Mouse (Mus musculus): ENCODE measurements at regions not wholly inside any gene's neighbourhood (a gene's known extent, or its start where the extent isn't known, plus 50 kb on each side); places are given as distances from the start of the nearest gene placed in this dataset.
"Not testable (repeated sequence)": the region's sequence is repeated elsewhere in the genome, so short reads cannot be mapped to it uniquely, and the experiment has no call there.

- intact Hi-C loops (cut with DNase I) = no loop called here
- DNase-seq (ENCODE audit: low spot score in 2 of 2) = no peak
Observed at GRCm38 (mm10) chr1:12025791-12026190, 611.9 kb downstream of the A830018L16Rik start.

DNA sequence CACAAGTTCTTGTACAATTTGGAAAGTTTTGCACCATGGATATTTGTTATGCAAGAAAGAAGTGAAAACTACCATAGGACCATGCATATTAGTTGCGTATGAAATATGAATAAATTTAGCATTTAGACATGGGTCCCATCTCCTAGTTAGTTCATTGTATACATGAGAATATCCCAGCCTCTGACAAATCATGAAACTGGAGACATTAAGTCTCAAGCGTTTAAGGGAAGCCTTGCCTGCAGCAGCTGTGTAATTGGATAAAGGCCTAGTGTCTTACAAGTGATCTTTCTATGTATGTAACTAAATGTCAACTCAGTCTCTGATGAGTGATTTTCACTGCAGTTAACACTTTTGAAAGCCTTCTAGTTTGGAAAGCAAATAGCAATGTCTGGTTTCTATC, 613.5 kb downstream of the A830018L16Rik start:
- DNase-seq (ENCODE audit: low spot score in 2 of 2) = no peak
- intact Hi-C loops (cut with DNase I) = no loop called here

- DNase-seq (ENCODE audit: low spot score in 2 of 2) = no peak
Observed at GRCm38 (mm10) chr1:12028074-12028473, 614.2 kb downstream of the A830018L16Rik start.

DNA sequence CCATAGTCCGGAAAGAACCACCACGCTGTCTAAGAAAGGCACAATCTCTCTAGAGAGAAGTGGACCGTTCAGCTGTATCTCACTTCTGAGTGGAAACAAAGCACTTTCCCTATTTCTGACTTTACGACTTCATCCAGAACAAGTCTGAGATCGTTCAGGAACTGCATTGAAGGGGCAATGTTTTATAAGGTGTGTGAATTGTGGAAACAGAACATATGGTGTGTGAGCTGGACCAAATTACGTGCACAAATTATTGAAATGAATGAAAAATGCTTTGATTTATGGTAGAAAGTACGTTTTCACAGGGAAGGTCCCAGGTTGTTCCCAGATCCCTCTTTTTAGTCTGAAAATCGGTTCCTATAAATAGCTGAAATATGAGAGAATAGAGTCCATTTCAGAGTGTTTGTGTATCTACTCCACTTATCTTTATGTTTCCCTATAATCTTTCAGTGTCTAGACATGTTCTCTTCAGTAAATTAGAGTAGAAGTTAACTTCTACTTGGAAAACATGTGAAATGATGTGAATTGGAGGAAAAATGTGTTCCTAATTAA, 638.1 kb downstream of the A830018L16Rik start:
- DNase-seq (ENCODE audit: low spot score in 2 of 2) = no peak
- intact Hi-C loops (cut with DNase I) = no loop called here

More at GRCm38 (mm10) chr1:12028074-12028473, 614.2 kb downstream of the A830018L16Rik start:
- intact Hi-C loops (cut with DNase I) = no loop called here

- DNase-seq (ENCODE audit: low spot score in 2 of 2) = no peak
- intact Hi-C loops (cut with DNase I) = no loop called here
Observed at GRCm38 (mm10) chr1:12055865-12056560, 642.1 kb downstream of the A830018L16Rik start.

- intact Hi-C loops (cut with DNase I) = no loop called here
- no peak for DNase-seq (ENCODE audit: low spot score in 2 of 2)
Observed at GRCm38 (mm10) chr1:12065016-12065513, 651.2 kb downstream of the A830018L16Rik start.

GRCm38 (mm10) chr1:12092564-12093504, 678.9 kb downstream of the A830018L16Rik start:
- intact Hi-C loops (cut with DNase I) = no loop called here
- no peak for DNase-seq (ENCODE audit: low spot score in 2 of 2)

DNA sequence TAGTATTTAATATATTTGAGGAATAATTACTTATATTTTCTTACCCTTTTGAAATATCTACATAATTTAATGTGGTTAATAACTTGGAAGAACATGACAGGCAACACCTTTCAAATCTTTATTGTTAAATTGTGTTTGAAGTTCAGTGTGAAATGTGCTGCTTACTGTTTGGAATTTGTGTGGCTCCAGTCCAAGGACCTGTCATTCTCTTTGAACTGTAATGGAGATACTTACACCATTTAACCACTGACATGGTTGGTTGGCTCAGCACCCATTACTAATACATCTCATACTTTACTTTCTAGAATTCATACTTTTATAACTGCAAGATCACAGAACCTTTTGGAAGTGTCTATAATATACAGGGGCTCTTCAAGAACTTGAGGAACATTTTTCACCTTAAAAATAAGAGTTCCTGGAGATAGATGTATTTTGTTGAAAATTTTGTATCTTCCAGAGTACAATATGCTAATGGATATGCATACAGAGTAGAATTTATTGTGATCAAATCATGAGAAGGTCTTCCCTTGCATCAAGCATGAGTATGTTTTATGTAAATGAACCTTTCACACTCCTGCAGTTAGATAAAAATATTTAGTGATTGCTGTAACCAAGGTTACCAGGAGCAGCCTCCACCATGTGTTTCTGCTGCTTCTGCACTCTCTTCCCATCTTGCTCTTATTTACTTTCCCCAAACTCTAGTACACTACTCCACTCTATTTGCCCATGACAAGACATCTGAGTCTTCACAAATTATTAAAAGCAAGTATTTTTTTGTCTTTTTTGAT, 701.3 kb downstream of the A830018L16Rik start:
- intact Hi-C loops (cut with DNase I) = no loop called here
- no peak for DNase-seq (ENCODE audit: low spot score in 2 of 2)

GRCm38 (mm10) chr1:12117083-12117482, 703.2 kb downstream of the A830018L16Rik start:
- no peak for DNase-seq (ENCODE audit: low spot score in 2 of 2)
- intact Hi-C loops (cut with DNase I) = no loop called here

DNA sequence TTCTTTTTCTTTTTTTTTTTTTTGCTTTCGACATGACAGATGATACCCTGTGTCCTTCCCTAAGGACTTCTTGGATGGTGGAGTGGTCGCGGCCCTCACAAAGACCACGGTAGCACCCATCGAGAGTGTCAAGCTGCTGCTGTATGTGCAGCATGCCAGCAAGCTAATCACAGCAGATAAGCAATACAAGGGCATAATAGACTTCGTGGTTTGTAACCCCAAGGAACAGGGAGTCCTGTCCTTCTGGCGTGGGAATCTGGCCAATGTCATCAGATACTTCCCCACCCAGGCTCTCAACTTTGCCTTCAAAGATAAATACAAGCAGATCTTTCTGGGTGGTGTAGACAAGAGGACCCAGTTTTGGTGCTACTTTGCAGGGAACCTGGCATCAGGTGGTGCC, 707.0 kb downstream of the A830018L16Rik start:
- no peak for DNase-seq (ENCODE audit: low spot score in 2 of 2)
- intact Hi-C loops (cut with DNase I) = no loop called here

DNA sequence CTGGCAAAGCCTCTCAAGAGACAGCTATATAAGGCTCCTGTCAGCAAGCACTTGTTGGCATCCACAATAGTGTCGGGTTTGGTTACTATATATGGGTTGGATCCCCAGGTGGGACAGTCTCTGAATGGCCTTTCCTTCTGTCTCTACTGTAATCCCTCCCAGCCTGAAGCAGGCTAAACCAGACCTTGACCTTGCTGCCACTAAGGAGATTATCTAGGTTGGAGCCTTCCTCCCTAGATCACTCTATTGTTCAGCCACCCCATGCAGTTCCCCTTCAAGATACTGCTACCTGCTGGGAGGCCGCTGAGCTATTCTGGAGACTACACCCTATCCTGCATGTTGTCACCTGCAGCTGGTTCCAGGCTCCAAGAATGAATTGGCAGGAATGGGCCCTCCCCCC, 712.7 kb downstream of the A830018L16Rik start:
- intact Hi-C loops (cut with DNase I); DNase-seq (ENCODE audit: low spot score in 2 of 2): not testable (repeated sequence)

DNA sequence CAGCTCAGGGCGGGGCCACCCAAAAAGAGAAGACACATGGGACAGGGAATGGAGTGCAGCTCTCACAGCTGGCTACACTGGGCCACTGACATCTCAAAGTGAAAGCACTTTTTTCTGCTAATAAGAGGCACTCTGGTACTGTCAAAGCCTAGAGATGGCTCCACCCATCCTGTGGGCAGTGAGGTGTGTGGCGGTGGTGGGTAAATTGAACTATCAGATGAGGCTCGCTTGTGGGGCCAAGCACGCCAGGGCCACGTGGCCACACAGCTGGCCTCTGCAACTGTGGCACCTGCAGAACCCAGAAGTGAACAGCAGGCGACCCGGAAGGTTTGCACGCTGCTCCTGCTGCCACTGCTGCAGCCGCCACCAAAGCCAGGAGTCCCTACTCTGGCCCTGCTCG, 756.6 kb downstream of the A830018L16Rik start:
- intact Hi-C loops (cut with DNase I) = no loop called here
- DNase-seq (ENCODE audit: low spot score in 2 of 2) = no peak

DNA sequence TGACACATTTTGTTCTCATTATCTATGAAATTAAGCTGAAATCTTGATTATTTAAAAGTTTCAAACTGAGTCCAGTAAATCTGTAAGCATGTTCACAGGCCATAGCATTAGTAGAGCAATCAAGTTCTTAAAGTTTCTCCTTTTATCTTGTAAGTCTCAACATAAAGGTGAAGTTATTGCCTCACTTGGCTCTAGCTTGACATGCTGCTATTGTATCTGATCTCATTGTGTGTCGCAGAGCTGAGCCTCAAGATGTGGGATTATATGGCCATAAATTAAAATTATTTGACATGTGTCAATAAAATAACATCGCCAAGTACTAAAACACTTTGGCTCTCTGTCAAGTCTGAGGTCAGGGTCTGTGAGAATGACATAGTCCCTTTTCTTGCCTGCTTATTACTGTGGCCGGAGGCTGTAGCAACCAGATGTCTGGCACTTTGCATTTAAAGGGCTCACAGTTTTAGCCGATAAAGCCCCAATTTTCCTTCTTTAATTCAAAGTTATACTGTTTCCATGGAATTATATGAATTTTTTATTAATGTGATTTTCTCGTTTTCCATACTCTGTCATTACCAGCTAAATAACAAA, 775.8 kb downstream of the A830018L16Rik start:
- DNase-seq (ENCODE audit: low spot score in 2 of 2) = no peak
- intact Hi-C loops (cut with DNase I) = no loop called here

DNA sequence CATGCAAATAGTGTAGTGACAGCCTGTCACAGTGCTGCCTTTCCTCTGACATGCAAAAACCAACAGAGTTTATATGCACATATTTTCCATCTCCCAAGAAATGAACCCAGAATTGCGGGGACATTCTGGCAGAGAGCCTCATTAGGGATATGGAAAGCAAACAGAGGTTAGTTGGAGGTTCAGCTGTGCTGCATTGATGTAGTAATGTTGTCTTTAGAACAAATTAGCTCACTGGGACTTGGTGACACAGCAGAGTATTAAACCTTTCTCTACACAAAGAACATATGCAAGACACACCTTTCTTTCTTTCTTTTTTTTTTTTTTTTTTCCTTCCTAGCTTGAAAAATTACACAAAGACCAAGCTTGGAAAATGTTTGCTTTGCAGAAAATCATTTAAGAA, 778.7 kb downstream of the A830018L16Rik start:
- no peak for DNase-seq (ENCODE audit: low spot score in 2 of 2)
- intact Hi-C loops (cut with DNase I) = no loop called here

DNA sequence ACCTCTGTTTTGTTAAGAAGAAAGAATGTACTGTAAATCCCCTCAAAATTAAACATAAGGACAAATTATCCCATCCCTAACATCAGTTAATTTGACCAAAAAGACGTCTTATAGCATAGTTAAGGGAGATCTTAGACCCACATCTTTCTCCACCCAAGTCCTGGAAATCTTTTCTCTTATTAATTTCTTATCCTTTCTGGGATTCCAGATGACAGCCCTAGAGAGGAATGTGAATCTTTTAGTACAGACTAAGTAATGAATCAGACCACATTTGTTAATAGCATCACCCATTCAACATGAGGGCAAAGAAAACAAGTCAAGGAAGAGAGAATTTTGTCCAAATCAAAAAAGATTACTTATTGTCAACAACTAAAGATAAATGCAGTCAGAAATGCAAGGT, 817.2 kb downstream of the A830018L16Rik start:
- no peak for DNase-seq (ENCODE audit: low spot score in 2 of 2)
- intact Hi-C loops (cut with DNase I) = no loop called here

DNA sequence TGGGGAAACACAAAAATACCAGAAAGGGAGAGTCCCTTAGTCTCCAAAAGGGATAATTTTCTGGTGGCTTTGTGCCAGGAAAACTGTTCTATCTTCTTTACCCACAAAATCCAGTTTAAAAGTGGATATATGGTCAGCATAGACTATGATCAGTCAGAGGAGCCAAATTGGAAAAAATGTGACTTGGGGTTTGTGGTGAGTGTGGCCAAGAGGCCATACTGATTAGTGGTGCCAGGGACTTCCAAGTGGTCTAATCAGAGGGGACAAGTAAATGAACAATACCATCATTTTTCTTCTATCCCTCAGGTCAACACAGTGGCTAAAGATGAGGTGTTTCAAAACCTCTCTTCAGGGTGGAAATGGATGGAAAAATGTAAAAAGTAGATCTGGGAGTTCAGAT, 828.2 kb downstream of the A830018L16Rik start:
- intact Hi-C loops (cut with DNase I) = no loop called here
- DNase-seq (ENCODE audit: low spot score in 2 of 2) = no peak

- intact Hi-C loops (cut with DNase I) = no loop called here
Observed at GRCm38 (mm10) chr1:12282493-12282892, 868.6 kb downstream of the A830018L16Rik start.

GRCm38 (mm10) chr1:12285551-12285950, 871.6 kb downstream of the A830018L16Rik start:
- intact Hi-C loops (cut with DNase I) = no loop called here

More at GRCm38 (mm10) chr1:12282493-12282892, 868.6 kb downstream of the A830018L16Rik start:
- DNase-seq (ENCODE audit: low spot score in 2 of 2) = no peak

DNA sequence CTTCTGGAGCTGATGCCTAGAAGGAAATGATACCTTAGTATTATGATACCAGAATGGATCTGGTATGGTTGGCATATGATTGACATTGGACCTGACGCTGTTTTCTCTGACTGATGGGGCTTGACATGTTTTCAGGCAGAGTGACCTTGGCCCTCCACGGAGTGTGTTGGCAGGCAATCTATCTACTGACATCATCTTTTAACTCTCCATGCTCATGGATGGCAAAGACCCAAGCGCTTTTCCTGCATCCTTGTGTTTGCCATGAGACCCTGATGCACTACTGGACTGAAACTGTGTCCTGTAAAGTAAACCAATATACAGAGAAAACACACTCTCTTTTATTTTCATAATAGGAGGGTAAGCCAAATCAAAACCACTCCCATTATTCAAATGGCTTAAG, 872.1 kb downstream of the A830018L16Rik start:
- intact Hi-C loops (cut with DNase I) = no loop called here
- no peak for DNase-seq (ENCODE audit: low spot score in 2 of 2)

More at GRCm38 (mm10) chr1:12285551-12285950, 871.6 kb downstream of the A830018L16Rik start:
- DNase-seq (ENCODE audit: low spot score in 2 of 2) = no peak

Measured in left cerebral cortex, postnatal 14 days (tissue).